Mouse (Mus musculus): ENCODE results near the gene Olfr1395. TPM values are rescaled to one million over a fixed set of nuclear protein-coding genes. Genes with fewer than 3 reads are reported as not detected.

The Olfr1395 gene
- total and polyA plus RNA-seq, 3 experiments: not detected

GRCm38 (mm10) chr11:49093861-49094660, 48.0 kb upstream of the Olfr1395 start:
- TF ChIP-seq CTCF (IDR thresholded peaks at IDR 0.05 in 2 of 3, conservative IDR thresholded peaks at IDR 0.05 in 1 of 3; ENCODE audit: control insufficient read depth in 1 of 3, insufficient read depth in 1 of 3, low read depth in 2 of 3, low read length in 3 of 3, poor library complexity in 1 of 3, severe bottlenecking in 1 of 3) (no peak), SMC3 (IDR thresholded peaks at IDR 0.05; ENCODE audit: low read depth, low read length) (no peak), ZNF384 (IDR thresholded peaks at IDR 0.05; ENCODE audit: low read depth, low read length) (no peak), UBTF (IDR thresholded peaks at IDR 0.05; ENCODE audit: borderline replicate concordance, insufficient read depth, low read depth, low read length) (no peak), GATA1 (IDR thresholded peaks at IDR 0.05; ENCODE audit: low read depth, low read length) (no peak), KAT2A (conservative IDR thresholded peaks at IDR 0.05; ENCODE audit: low read depth, low read length) (no peak), MAZ (IDR thresholded peaks at IDR 0.05; ENCODE audit: low read depth, low read length) (no peak)
- Histone ChIP-seq H3K9ac (ENCODE audit: control insufficient read depth, low read depth, low read length, poor library complexity, severe bottlenecking) (no peak overlapping the region), H3K36me3 (ENCODE audit: control insufficient read depth in 1 of 2, insufficient read depth in 2 of 2, low read length in 2 of 2) (peaks cover 6 to 37% of the 10 kb centered on the region in 2 experiments; a peak in 3 of 4 replicates), H3K79me2 (ENCODE audit: control insufficient read depth, insufficient read depth, low read length, poor library complexity) (no peaks in the 10 kb centered on the region), H3K4me3 (ENCODE audit: control insufficient read depth in 1 of 2, insufficient read depth in 1 of 2, low read depth in 2 of 2, low read length in 2 of 2) (no peak overlapping the region), H3K27me3 (ENCODE audit: control insufficient read depth in 1 of 2, insufficient read depth in 2 of 2, low read length in 2 of 2) (no peaks in the 10 kb centered on the region), H3K9me3 (replicated peaks; ENCODE audit: insufficient read depth, low read length) (no peaks in the 10 kb centered on the region), H3K4me1 (ENCODE audit: control insufficient read depth in 1 of 2, insufficient read depth in 2 of 2, low read length in 2 of 2) (peaks cover 26 to 34% of the 10 kb centered on the region in 2 experiments), H3K27ac (ENCODE audit: control insufficient read depth, low read depth, low read length) (no peak overlapping the region)
- no peak for DNase-seq (ENCODE audit: low read depth, low spot score)

- Histone ChIP-seq H3K27me3 (ENCODE audit: control insufficient read depth in 1 of 2, insufficient read depth in 2 of 2, low read length in 2 of 2) (no peaks in the 10 kb centered on the region), H3K79me2 (ENCODE audit: control insufficient read depth, insufficient read depth, low read length, poor library complexity) (no peaks in the 10 kb centered on the region), H3K4me1 (ENCODE audit: control insufficient read depth in 1 of 2, insufficient read depth in 2 of 2, low read length in 2 of 2) (peaks cover 16 to 21% of the 10 kb centered on the region in 2 experiments), H3K9ac (ENCODE audit: control insufficient read depth, low read depth, low read length, poor library complexity, severe bottlenecking) (no peak overlapping the region), H3K9me3 (replicated peaks; ENCODE audit: insufficient read depth, low read length) (no peaks in the 10 kb centered on the region), H3K4me3 (ENCODE audit: control insufficient read depth in 1 of 2, insufficient read depth in 1 of 2, low read depth in 2 of 2, low read length in 2 of 2) (no peak overlapping the region), H3K36me3 (ENCODE audit: control insufficient read depth in 1 of 2, insufficient read depth in 2 of 2, low read length in 2 of 2) (peaks cover 6 to 32% of the 10 kb centered on the region in 2 experiments; a peak in 3 of 4 replicates), H3K27ac (ENCODE audit: control insufficient read depth, low read depth, low read length) (no peak overlapping the region)
- no peak for TF ChIP-seq ELF1 (IDR thresholded peaks at IDR 0.05; ENCODE audit: low read depth, low read length)
- no peak for TF ChIP-seq USF2 (IDR thresholded peaks at IDR 0.05; ENCODE audit: borderline replicate concordance in 1 of 2, insufficient read depth in 1 of 2, low read depth in 1 of 2, low read length in 2 of 2)
- no peak for TF ChIP-seq MAFK (IDR thresholded peaks at IDR 0.05; ENCODE audit: borderline replicate concordance, low read depth, low read length)
- no peak for TF ChIP-seq EP300 (IDR thresholded peaks at IDR 0.05; ENCODE audit: low read depth in 1 of 2, low read length in 2 of 2)
- no peak for TF ChIP-seq ZC3H11A (IDR thresholded peaks at IDR 0.05; ENCODE audit: low read depth, low read length)
- no peak for TF ChIP-seq MAX (IDR thresholded peaks at IDR 0.05; ENCODE audit: low read length)
- no peak for TF ChIP-seq TAL1 (IDR thresholded peaks at IDR 0.05; ENCODE audit: low read length)
- TF ChIP-seq CTCF (IDR thresholded peaks at IDR 0.05 in 2 of 3, conservative IDR thresholded peaks at IDR 0.05 in 1 of 3; ENCODE audit: control insufficient read depth in 1 of 3, insufficient read depth in 1 of 3, low read depth in 2 of 3, low read length in 3 of 3, poor library complexity in 1 of 3, severe bottlenecking in 1 of 3): no peak
- TF ChIP-seq MXI1 (IDR thresholded peaks at IDR 0.05; ENCODE audit: low read depth, low read length): no peak
- TF ChIP-seq RAD21 (IDR thresholded peaks at IDR 0.05; ENCODE audit: low read depth, low read length): no peak
- no peak for TF ChIP-seq SMC3 (IDR thresholded peaks at IDR 0.05; ENCODE audit: low read depth, low read length)
- TF ChIP-seq POLR2AphosphoS5 (IDR thresholded peaks at IDR 0.05; ENCODE audit: borderline replicate concordance, low read depth, low read length): no peak
- no peak for TF ChIP-seq TBP (IDR thresholded peaks at IDR 0.05; ENCODE audit: low read depth, low read length)
- no peak for TF ChIP-seq MEF2A (IDR thresholded peaks at IDR 0.05; ENCODE audit: extremely low read depth, insufficient replicate concordance, low read depth, low read length, poor library complexity, severe bottlenecking)
- no peak for TF ChIP-seq NELFE (IDR thresholded peaks at IDR 0.05; ENCODE audit: low read depth, low read length)
- no peak for TF ChIP-seq CHD1 (IDR thresholded peaks at IDR 0.05; ENCODE audit: low read depth, low read length)
- TF ChIP-seq SIN3A (IDR thresholded peaks at IDR 0.05; ENCODE audit: low read length): no peak
- TF ChIP-seq E2F4 (IDR thresholded peaks at IDR 0.05; ENCODE audit: borderline replicate concordance, low read depth, low read length): no peak
- DNase-seq (ENCODE audit: low read depth, low spot score): no peak
These were observed 46.7 kb upstream of the Olfr1395 start for GRCm38 (mm10) chr11:49095367-49095766.
